Mouse (Mus musculus) heart, adult 8-10 months (tissue): ENCODE results near the gene Suco. TPM values are rescaled to one million over a fixed set of nuclear protein-coding genes. Genes with fewer than 3 reads are reported as not detected.

ENCODE experiments used
- DNase-seq: peaks from one replicate; pipeline ENCODE4 v3.0.0; 2022; ENCODE audit warnings: low spot score
- total RNA-seq, 4 experiments: library from RNA; stranded (reverse); gene quantifications; 2 replicates each; pipeline ENCODE4 v1.2.4; 2022

Gene Suco
- total RNA-seq, 4 experiments from 2014 or later, result 11.7 to 16.6 (median 15.3) TPM

GRCm38 (mm10) chr1:161894553-161894952 lies 18.1 kb upstream of the Suco start:
- DNase-seq, result no peak

- no peak for DNase-seq
Observed at GRCm38 (mm10) chr1:161894126-161894525, 17.6 kb upstream of the Suco start.

GRCm38 (mm10) chr1:161888823-161889222 lies 12.3 kb upstream of the Suco start:
- DNase-seq, result no peak

DNA sequence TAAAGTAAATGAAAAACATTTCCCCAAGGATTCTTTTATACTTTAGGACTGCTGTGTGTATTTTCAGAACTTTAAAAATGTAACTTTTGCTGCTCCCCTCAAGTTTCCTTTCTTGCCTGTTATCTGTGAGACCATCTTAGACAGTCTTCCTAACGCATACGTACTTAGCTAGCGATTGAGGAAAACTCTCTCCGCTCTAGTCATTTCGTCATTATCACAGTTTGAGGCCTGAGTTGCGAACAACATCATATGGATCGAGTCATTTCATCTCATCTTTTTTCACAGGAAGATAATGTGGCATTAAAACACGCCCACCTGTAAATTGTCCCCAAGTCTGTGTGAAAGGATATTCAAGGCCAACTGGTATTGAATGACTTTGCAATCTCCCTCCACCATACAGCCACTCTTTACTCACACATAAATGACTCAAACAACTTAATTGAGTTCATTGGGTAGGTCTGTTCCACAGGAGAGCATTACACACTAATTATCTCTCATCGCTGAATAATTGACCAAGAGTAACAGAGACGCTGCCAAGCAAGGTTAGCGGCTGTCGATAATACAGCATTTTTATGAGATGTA lies 11.3 kb upstream of the Suco start:
- DNase-seq, result no peak

GRCm38 (mm10) chr1:161885762-161886161 lies 9.3 kb upstream of the Suco start:
- DNase-seq, result no peak

- no peak for DNase-seq
Observed at GRCm38 (mm10) chr1:161877580-161878142, 1.2 kb upstream of the Suco start.

DNA sequence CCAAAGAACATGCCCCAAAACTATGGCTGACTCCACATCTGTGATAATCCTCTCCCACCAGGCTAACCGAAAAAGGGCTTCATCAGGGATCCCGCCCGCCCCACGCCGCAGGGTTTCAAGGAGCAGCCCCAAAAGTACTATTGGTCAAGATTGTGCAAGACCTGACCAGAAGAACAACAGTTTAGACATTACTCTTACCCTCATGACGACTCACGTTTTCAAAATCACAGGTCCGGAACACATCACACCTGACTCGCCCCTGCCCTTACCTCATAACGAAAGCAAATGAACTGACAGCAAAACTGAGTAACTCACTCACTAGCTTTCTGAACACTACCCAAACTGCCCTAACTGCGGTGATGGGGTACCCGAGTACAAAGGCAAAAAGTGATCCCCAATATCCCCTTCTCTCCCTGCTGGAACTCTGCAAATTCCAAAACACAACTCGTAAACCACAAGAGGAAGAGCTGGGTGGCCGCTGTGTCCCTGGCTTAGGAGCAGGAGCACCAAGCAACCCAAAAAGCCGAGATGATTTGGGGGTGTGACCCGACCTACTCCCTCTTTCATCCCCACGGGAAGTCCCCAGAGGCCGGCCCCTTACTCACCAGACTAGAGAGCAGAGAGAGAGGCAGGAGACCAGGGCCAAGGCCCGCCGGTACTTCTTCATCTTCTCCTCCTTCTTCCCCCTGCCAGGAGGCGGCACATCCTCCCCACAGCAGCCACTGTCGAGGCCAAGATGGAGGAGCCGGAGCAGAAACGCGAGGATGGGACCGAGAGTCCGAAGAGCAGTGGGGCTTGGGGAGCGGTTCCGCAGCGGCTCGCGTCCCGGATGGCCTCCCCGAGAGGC lies 553 bp downstream of the Suco start:
- no peak for DNase-seq

GRCm38 (mm10) chr1:161869422-161869821 lies 7.1 kb downstream of the Suco start:
- DNase-seq, result no peak

DNA sequence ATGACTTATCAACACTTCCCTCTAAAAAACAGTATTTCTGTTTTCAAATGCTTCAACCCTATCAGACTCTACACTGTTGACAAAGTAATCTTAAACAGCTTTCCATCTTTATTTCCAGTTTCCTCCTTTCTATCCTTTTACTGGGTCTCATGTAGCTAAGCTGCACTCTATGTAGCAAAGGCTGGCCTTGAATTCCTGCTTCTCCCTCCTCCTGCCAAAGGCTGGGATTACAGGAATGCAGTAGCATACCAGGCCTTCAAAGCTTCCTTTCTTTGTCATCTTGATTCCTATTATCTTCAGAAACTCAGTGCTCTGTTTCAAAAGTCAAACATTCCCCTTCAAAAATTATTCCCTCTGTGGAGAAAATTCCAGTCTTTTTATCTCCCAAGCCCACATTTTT lies 8.1 kb downstream of the Suco start:
- DNase-seq, result no peak

DNA sequence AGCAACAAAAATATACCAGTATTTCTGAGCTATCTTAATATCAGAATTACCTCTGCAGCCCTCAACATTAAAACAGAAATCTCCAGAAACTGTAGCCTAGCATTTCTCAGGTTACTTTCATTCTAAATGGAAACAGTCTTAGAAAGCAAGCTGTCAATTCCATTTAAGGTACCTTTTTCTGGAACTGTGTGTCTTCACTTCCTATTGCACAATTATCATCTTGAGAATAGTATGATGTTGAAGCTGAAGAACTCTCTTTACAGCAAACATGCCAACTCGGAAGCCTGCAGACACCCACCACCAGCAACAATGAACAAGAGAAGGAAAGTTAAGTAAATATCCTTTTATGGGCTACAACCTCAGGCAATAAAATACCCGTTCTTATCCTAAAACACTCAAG lies 12.7 kb downstream of the Suco start:
- no peak for DNase-seq

DNA sequence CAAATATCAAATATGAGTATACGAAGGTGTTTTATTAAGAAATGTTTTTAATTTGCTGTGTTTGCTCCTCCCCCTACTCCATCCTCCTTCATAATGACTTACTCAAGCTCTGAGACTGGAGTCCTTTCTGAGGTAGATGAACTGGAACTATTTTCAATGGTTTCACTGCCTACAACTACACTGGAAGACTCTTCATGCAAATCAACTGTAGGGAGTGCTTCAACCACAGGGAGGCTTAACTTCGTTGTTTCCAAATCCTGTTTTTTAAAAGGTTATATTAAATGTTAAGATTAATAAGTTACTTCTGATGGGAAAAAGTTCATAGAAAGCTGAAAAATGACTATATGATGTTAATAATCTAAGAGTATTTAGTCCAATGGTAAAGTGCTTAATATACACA lies 17.2 kb downstream of the Suco start:
- no peak for DNase-seq

DNA sequence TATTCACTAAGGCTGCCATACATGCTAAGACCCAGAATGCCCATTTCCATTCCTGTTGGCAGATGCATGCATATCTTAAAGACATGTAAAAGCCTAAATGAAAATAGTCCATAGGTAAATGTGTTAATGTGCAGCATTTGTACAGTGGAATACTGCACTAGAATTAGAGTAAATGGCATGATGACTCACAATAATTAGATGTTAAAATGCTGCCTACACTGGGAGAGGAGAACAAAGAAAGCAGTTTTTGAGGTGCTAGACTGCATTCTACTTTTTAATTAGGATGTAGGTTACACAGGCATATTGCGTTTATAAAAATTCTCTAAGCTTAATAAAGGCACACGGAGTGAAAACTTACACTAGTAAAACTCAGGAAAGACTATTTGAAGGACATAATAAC lies 49.8 kb downstream of the Suco start:
- DNase-seq, result no peak

GRCm38 (mm10) chr1:161809428-161809827 lies 67.1 kb downstream of the Suco start:
- peak; percentile 2 for DNase-seq

DNA sequence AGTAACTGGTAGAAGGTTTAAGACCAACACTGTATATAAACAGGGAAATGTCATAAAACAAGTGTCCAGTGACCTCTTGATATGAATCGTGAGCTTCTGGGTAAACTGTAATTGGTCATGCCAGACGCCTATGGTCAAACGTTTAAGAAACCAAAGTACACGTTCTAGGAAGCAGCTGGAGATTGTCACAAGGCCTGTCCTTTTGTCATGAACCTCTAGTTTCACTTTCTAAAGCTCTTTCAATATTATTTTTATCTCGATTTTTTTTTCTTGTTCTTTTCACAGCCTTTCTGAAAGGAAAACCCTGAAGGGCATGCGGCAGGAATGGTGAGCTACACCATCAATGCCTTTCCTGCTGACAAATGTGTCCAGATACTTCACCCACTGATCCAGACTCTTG lies 67.5 kb downstream of the Suco start:
- DNase-seq, result peak; percentile 5

GRCm38 (mm10) chr1:161804541-161804971 lies 71.9 kb downstream of the Suco start:
- DNase-seq, result no peak

DNA sequence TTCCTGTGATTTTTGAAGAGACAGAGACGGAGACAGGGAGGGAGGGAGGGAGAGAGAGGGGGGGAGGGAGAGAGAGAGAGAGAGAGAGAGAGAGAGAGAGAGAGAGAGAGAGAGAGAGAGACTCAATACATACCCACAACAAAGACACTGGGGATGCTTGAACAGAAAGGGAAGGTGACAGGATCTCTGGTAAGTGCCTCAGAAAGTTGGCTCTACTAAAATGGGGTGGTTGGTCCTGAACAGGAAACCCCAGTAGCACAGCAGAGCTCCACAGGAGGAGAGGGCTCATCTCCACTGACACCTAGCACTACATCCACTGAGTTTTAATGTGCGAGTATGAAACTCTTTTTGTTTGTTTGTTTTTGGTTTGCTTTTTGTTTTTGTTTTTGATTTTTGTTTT lies 75.2 kb downstream of the Suco start:
- no peak for DNase-seq

DNA sequence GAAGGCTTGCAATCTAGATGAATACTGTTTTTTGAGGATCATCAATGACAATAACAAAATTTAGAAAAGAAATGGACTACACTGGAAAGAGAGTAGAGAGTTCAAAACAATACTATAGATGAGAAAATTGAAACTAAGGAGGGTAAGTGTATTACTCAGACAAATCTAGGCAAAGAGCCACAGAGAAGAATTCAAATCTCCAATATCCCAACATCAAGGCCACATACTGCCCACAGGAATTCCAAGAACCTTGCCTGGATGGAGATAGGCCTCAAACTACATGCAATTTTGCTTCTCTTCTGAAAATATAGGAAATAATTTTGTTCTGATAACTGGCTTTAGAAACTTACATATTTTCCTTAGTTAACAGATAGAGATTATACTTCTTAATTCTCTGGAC lies 76.2 kb downstream of the Suco start:
- no peak for DNase-seq

GRCm38 (mm10) chr1:161799791-161800190 lies 76.7 kb downstream of the Suco start:
- DNase-seq, result no peak

- DNase-seq, result no peak
Observed at GRCm38 (mm10) chr1:161798866-161799265, 77.6 kb downstream of the Suco start.

- no peak for DNase-seq
Observed at GRCm38 (mm10) chr1:161794447-161795211, 81.9 kb downstream of the Suco start.

DNA sequence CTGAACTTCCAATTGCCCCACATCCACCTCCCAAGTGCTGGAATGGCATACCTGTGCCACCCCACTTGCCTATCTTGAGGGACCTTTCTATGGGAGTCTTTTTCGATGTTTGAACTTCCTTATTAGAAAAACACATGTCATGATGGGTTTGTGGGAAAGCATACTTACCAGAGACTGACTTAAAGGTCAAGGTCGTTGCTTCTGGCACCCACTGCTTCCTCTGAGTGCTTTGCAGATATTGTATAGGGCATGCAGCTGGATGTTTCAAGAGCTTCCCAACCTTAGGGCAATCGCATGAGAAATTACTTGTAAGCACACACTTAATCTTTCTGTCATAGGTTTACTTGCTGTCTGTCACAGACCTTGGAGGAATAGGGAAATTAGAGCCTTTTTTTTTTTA lies 83.2 kb downstream of the Suco start:
- no peak for DNase-seq

- no peak for DNase-seq
Observed at GRCm38 (mm10) chr1:161792687-161792969, 83.9 kb downstream of the Suco start.
